Mouse (Mus musculus) ES-Bruce4 (cell line): ENCODE data around the gene Cdkl2. TPM values are rescaled to one million over a fixed set of nuclear protein-coding genes. Genes with fewer than 3 reads are reported as not detected.

Source experiments
- H3K27ac ChIP-seq: 2 replicates; pipeline ENCODE4 v1.5.1; 2012; ENCODE audit warnings: low read length, inconsistent platforms; ENCODE audit not compliant: insufficient read depth
- H3K27me3 ChIP-seq: 2 replicates; pipeline ENCODE4 v1.6.1; 2012; ENCODE audit warnings: mild to moderate bottlenecking, low read length, inconsistent platforms; ENCODE audit not compliant: control insufficient read depth, poor library complexity, insufficient read depth, severe bottlenecking
- H3K36me3 ChIP-seq: 2 replicates; pipeline ENCODE4 v1.6.1; 2012; ENCODE audit warnings: inconsistent platforms, mild to moderate bottlenecking, low read length, moderate library complexity; ENCODE audit not compliant: control insufficient read depth, poor library complexity, insufficient read depth, severe bottlenecking
- H3K4me1 ChIP-seq: one replicate; pipeline ENCODE4 v1.8.1; 2011; ENCODE audit warnings: low read length; ENCODE audit not compliant: control insufficient read depth, insufficient read depth
- H3K4me3 ChIP-seq: 2 replicates; pipeline ENCODE4 v1.5.1; 2011; ENCODE audit warnings: low read depth, mild to moderate bottlenecking, low read length
- H3K9ac ChIP-seq: 2 replicates; pipeline ENCODE4 v1.6.1; 2012; ENCODE audit warnings: low read depth, mild to moderate bottlenecking, inconsistent platforms; ENCODE audit not compliant: poor library complexity, severe bottlenecking
- H3K9me3 ChIP-seq: replicated peaks from 2 replicates; pipeline ENCODE4 v1.6.1; 2012; ENCODE audit warnings: mild to moderate bottlenecking, low read length, inconsistent platforms; ENCODE audit not compliant: control insufficient read depth, poor library complexity, insufficient read depth, severe bottlenecking
- CTCF ChIP-seq: IDR thresholded peaks from one replicate; pipeline ENCODE4 v1.8.1; 2011; ENCODE audit warnings: low read depth, low read length
- EP300 ChIP-seq: IDR thresholded peaks from 2 replicates; pipeline ENCODE4 v1.6.1; 2011; ENCODE audit warnings: low read depth, low read length; ENCODE audit not compliant: insufficient read depth
- POLR2A ChIP-seq: IDR thresholded peaks from one replicate; pipeline ENCODE4 v1.8.1; 2011; ENCODE audit warnings: low read length; ENCODE audit not compliant: insufficient read depth
- polyA plus RNA-seq: library from polyadenylated mRNA; stranded (reverse); fragments of >200 nt; gene quantifications from 2 replicates; pipeline ENCODE4 v1.2.4, GENCODE M21; 2011; ENCODE audit warnings: low read depth; ENCODE audit not compliant: missing spikeins, insufficient read depth, insufficient read length

The Cdkl2 gene
- polyA plus RNA-seq, 1 experiment = 5.2 TPM

- no peaks in the 10 kb centered on the region for H3K4me1 ChIP-seq
- TF ChIP-seq EP300 (no peak), POLR2A (no peak), CTCF (no peak)
- peak overlapping the region; percentile 74 for H3K9ac ChIP-seq
- no peaks in the 10 kb centered on the region for H3K9me3 ChIP-seq
- H3K27me3 ChIP-seq = no peaks in the 10 kb centered on the region
- no peaks in the 10 kb centered on the region for H3K36me3 ChIP-seq
- H3K27ac ChIP-seq = peak overlapping the region; percentile 76
- H3K4me3 ChIP-seq = peak overlapping the region; percentile 91
These were observed 39.2 kb upstream of the Cdkl2 start for GRCm38 (mm10) chr5:92082821-92083401.

DNA sequence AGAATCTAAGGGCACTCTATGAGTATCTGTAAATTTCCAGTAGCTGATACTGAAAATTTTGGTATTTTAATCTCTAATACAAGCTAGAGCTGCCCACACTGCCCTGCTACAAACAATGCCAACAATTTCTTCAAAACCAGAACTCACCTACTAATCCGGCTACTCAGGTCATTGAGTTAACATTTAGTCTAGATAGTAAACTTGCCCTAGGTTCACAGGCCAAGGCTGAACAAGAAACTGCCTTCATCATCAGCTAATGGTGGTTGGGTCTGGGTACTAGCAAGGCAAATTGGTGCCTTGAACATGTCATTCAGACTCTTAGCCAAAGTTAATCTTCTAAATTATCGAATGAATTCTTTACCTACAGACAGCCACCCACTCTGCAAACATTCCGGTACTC is 37.6 kb upstream of the Cdkl2 start:
- H3K36me3 ChIP-seq = no peaks in the 10 kb centered on the region
- H3K9ac ChIP-seq = peak overlapping the region; percentile 74
- H3K4me3 ChIP-seq = peak overlapping the region; percentile 91
- H3K27me3 ChIP-seq = no peaks in the 10 kb centered on the region
- H3K4me1 ChIP-seq = no peaks in the 10 kb centered on the region
- TF ChIP-seq CTCF = no peak
- H3K9me3 ChIP-seq = no peaks in the 10 kb centered on the region
- H3K27ac ChIP-seq = no peak overlapping the region; the same call in 1 of the 2 replicates

DNA sequence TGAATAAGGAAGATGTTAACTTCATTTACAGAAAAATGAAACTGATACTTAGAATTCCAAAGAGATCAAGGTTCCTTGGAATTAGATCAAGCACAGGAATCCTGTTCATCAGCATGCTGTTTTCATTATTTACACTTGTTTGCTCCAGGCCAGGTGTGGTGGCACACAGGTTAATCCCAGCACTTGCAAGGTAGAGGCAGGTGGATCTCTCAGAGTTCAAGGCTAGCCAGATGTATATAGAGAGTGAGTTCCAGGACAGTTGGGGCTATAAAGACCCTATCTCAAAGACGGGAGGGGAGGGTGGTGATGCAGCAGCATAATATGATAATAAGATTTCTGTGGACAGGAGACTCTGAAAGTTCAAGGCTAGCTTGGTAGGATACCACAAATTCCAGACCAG is 36.7 kb upstream of the Cdkl2 start:
- Histone ChIP-seq H3K27ac (peak overlapping the region; percentile 61; the same call in 1 of the 2 replicates), H3K36me3 (peaks cover 2% of the 10 kb centered on the region; the same call in 1 of the 2 replicates), H3K27me3 (no peaks in the 10 kb centered on the region), H3K9me3 (no peaks in the 10 kb centered on the region), H3K4me3 (peak overlapping the region; percentile 59), H3K9ac (peak overlapping the region; percentile 74), H3K4me1 (peaks cover under 1% of the 10 kb centered on the region)
- TF ChIP-seq EP300 (no peak), POLR2A (no peak), CTCF (no peak)

- peak overlapping the region; percentile 46; the same call in 1 of the 2 replicates for H3K9ac ChIP-seq
- H3K27me3 ChIP-seq = no peaks in the 10 kb centered on the region
- TF ChIP-seq CTCF (no peak), EP300 (no peak), POLR2A (no peak)
- peaks cover 4% of the 10 kb centered on the region for H3K36me3 ChIP-seq
- no peaks in the 10 kb centered on the region for H3K9me3 ChIP-seq
- H3K27ac ChIP-seq = peak overlapping the region; percentile 49
- peaks cover 2% of the 10 kb centered on the region for H3K4me1 ChIP-seq
- H3K4me3 ChIP-seq = peak overlapping the region; percentile 18; the same call in 1 of the 2 replicates
These were observed 35.6 kb upstream of the Cdkl2 start for GRCm38 (mm10) chr5:92079304-92079703.

DNA sequence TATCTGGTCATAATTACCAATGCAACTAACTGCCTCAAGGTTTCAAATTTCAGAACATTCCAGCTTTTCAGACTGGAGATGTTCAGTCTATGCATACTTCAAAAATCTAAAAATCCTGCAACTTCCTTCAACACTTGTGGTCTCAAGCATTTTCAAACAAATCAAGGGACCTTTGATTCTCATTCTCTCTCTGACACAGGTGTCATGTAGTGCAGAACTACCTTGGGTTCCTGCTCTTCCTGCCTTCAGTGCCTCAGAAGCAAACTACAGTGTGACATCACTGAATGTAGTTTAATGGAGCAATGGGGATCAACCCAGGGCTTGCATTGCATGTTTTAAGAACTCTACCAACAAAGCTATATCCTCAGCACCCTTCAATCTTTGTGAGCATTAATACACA is 35.1 kb upstream of the Cdkl2 start:
- H3K27ac ChIP-seq = 0 out of 2 replicates have a peak overlapping the region, but pooled peaks have one; percentile 49
- no peak for TF ChIP-seq EP300
- no peak for TF ChIP-seq POLR2A
- TF ChIP-seq CTCF = no peak
- no peak overlapping the region for H3K4me3 ChIP-seq
- peaks cover 6% of the 10 kb centered on the region for H3K36me3 ChIP-seq
- H3K27me3 ChIP-seq = no peaks in the 10 kb centered on the region
- H3K9me3 ChIP-seq = no peaks in the 10 kb centered on the region
- H3K4me1 ChIP-seq = peaks cover 2% of the 10 kb centered on the region
- no peak overlapping the region for H3K9ac ChIP-seq

DNA sequence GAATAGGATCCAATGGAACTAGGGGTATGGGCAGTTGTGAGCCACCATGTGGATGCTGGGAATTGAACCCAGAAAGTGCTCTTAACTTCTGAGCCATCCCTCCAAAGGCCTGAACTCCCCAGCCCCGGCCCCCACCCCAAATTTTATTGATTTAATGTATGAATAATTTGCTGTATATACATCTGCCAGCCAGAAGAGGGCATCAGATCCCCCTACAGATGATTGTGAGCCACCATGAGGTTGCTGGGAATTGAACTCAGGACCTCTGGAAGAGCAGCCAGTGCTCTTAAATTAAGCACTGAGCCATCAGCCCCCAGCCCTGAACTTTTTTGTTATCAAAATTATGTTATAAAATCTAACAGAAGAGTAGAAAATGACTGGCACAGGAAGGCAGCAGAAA is 32.6 kb upstream of the Cdkl2 start:
- H3K36me3 ChIP-seq = peaks cover 26% of the 10 kb centered on the region
- H3K9ac ChIP-seq = 0 out of 2 replicates have a peak overlapping the region, but pooled peaks have one; percentile 1
- peaks cover 2% of the 10 kb centered on the region for H3K4me1 ChIP-seq
- H3K9me3 ChIP-seq = no peaks in the 10 kb centered on the region
- H3K27me3 ChIP-seq = no peaks in the 10 kb centered on the region
- no peak overlapping the region; the same call in 1 of the 2 replicates for H3K4me3 ChIP-seq
- TF ChIP-seq EP300 (no peak), POLR2A (no peak), CTCF (no peak)
- no peak overlapping the region for H3K27ac ChIP-seq
